Mouse (Mus musculus): ENCODE data around the gene Dnah2.
"Not testable (repeated sequence)": the region's sequence is repeated elsewhere in the genome, so short reads cannot be mapped to it uniquely, and the experiment has no call there.

The Dnah2 gene

GRCm38 (mm10) chr11:69560896-69561854 is 12.3 kb upstream of the Dnah2 start:
- no peak for DNase-seq

DNA sequence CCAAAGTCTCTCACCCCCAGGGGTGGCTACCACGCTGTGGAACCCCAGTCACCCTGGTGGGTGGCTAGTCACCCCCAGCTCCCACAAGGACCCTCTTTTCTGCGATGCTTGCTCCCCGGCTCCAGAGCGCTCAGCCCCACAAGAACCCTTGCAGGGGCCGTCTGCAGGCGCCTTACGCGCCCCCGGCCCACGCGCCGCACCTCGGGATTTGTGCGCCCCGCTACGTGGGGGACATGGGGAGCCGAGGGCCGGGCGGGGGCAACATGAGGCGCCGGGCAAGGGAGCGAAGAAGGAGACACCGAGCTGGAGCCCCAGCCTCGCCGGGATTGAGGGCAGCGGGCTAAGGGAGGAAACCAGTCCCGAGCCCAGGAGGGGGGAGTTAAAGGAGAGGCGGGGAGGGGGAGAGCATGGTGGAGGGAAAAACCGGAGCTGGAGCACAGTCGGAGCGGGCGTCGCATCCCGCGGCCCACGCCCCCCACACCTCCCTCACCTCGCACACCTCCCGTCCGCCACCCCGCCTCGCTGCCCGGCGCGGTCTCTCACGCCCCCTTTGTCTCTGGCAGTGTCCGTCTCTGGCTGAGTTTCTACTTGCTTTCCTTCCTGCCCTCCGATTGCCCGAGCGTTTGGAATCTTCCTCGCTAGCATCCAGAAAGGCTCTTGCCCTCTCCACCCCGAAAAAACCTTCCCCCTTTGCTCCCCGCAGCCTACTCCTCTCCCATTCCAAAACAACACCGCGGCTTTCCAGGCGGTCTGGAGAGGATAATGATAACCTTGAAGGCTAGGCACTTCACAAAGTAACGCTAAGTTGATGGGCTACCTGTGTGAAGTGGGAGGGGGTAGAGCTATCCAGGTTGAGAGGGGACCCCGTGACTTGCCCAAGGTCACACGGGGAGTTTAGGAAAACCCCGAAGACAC is 11.2 kb upstream of the Dnah2 start, which contains the start of gene Efnb3:
Efnb3 (minus strand) TSS at position 355 of the 915 bp plus-strand sequence.
- peak; percentile 68 for DNase-seq

DNA sequence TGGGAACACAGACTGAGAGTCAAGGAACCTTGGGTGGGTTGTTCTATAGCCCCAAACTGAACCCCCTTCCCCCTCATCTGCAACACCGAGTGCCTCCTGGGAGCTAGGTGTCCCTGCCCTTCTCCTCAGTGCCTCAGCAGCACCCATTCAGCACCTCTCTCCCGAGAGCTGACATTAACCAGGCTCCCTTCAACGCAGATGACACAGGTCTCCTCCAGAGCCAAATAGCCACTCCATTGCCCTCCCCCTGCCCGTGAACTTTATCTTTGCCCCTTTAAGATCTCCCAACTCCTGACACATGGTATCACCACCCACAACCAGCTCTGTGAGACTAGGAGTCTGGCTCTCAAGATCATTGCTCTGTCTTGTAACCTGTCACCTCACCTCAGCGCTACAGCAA is 10.3 kb upstream of the Dnah2 start:
- no peak for DNase-seq

GRCm38 (mm10) chr11:69558756-69559155 is 9.8 kb upstream of the Dnah2 start:
- peak; percentile 37 for DNase-seq

- DNase-seq = no peak
Measured at GRCm38 (mm10) chr11:69557381-69557958, 8.6 kb upstream of the Dnah2 start.

DNA sequence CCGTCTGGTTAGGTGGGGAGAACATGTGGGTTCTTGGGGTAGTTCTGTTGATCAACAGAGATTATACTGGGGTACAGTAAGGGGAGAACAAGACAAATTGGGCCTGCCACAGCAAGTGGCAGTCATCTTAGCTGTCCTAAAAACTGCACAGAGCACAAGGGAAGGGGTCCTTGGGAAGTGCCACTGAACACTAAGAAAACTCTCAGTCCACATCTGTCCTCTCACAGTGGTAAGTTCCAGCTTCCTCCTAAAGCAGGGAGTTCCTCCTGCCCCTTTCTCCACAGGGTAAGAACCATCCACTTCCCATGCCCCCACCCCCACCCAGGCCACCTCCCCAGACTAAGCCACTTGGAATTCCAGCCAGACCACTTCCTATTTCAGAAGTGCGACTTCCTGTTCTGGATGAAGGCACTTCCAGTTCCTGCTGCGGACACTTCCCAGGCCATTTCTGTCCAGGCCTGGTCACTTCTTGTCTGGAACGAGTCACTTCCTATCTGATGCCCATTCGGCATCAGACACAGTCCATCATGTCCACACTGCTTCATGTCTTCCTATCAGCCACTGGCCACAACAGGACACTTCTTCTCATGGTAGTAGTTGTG is 5.7 kb upstream of the Dnah2 start:
- DNase-seq = no peak

GRCm38 (mm10) chr11:69553341-69553721 is 4.4 kb upstream of the Dnah2 start:
- DNase-seq = no peak

- no peak for DNase-seq
Measured at GRCm38 (mm10) chr11:69552622-69553340, 3.9 kb upstream of the Dnah2 start.

DNA sequence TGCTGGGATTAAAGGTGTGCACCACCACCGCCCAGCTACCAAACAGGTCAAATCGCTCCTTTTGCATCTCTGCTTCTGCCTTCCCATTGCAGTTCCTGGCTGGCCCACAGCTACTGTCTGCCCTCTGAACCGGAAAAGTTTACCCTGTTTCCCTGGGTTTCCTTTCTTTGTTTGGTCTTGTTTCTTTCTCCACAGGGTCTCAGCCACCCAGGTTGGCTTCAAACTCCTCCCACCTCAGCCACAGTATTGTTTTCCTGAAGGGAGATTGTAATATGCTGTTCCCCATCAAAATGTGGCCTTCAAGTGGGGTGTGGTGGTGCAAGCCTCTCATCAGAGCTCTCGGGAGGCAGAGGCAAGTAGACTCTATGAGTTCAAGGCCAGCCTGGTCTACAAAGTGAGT is 2.4 kb upstream of the Dnah2 start:
- DNase-seq = no peak

- peak; percentile 73 for DNase-seq
Measured at GRCm38 (mm10) chr11:69547071-69547470, 1.8 kb downstream of the Dnah2 start.

- peak; percentile 91 for DNase-seq
Measured at GRCm38 (mm10) chr11:69546423-69547053, 2.4 kb downstream of the Dnah2 start.

GRCm38 (mm10) chr11:69545957-69546356 is 3.0 kb downstream of the Dnah2 start:
- no peak for DNase-seq

- DNase-seq = no peak
Measured at GRCm38 (mm10) chr11:69543598-69543997, 5.3 kb downstream of the Dnah2 start.

DNA sequence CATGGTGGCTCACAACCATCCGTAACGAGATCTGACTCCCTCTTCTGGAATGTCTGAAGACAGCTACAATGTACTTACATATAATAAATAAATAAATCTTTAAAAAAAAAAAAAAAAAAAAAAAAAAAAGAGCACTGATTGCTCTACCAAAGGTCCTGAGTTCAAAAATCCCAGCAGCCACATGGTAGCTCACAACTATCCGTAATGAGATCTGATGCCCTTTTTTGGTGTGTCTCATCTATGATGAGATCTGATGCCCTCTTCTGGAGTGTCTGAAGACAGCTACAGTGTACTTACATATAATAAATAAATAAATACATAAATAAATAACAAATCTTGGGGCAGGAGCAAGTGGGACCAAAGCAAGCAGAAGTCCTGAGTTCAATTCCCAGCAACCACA is 7.2 kb downstream of the Dnah2 start:
- DNase-seq = not testable (repeated sequence)

GRCm38 (mm10) chr11:69540700-69541099 is 8.2 kb downstream of the Dnah2 start:
- DNase-seq = no peak

DNA sequence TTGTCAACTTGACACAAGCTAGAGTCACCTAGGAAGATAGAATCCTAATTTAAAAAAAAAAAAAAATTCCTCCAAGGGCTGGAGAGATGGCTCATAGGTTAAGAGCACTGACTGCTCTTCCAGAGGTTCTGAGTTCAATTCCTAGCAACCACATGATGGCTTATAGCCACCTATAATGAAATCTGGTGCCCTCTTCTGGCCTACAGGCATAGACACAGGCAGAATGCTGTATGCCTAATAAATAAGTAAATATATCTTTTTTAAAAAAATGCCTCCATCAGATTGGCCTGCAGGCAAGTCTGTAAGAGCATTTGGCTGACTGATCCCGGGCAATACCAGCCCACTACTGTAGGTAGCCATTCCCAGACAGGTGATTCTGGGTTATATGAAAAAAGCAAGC is 13.9 kb downstream of the Dnah2 start:
- no peak for DNase-seq

GRCm38 (mm10) chr11:69532480-69533150 is 16.3 kb downstream of the Dnah2 start:
- no peak for DNase-seq

- not testable (repeated sequence) for DNase-seq
Measured at GRCm38 (mm10) chr11:69530755-69531154, 18.2 kb downstream of the Dnah2 start.

GRCm38 (mm10) chr11:69530281-69530680 is 18.6 kb downstream of the Dnah2 start:
- DNase-seq = not testable (repeated sequence)

GRCm38 (mm10) chr11:69528031-69528390 is 20.9 kb downstream of the Dnah2 start:
- no peak for DNase-seq

All from kidney, postnatal 10 days (tissue).